Mouse (Mus musculus) stomach, embryonic 14.5 days (tissue): ENCODE results near the gene Ywhab. TPM values are rescaled to one million over a fixed set of nuclear protein-coding genes. Genes with fewer than 3 reads are reported as not detected.

Experiments
- ATAC-seq: fragments of 200-750 bp; cut with Nextera tagmentation; 2 replicates; pipeline ENCODE4 v1.8.0; 2017; ENCODE audit warnings: low read depth, moderate TSS enrichment; ENCODE audit not compliant: insufficient number of reproducible peaks, insufficient read depth, low FRiP score
- H3K27ac ChIP-seq: fragments of 300-500 bp; sonication (generic); 2 replicates; pipeline ENCODE4 v1.5.1; 2014; ENCODE audit warnings: mild to moderate bottlenecking, low read length, moderate library complexity, mixed read lengths
- H3K27me3 ChIP-seq: fragments of 300-500 bp; sonication (generic); 2 replicates; pipeline ENCODE4 v1.6.1; 2014; ENCODE audit warnings: low read length, control low read depth, mixed read lengths; ENCODE audit not compliant: control insufficient read depth, insufficient read depth
- H3K36me3 ChIP-seq: fragments of 300-500 bp; sonication (generic); 2 replicates; pipeline ENCODE4 v1.6.1; 2014; ENCODE audit warnings: mild to moderate bottlenecking, control low read depth, low read length, moderate library complexity, mixed read lengths; ENCODE audit not compliant: control insufficient read depth, insufficient read depth
- H3K4me1 ChIP-seq: fragments of 300-500 bp; sonication (generic); 2 replicates; pipeline ENCODE4 v1.6.1; 2014; ENCODE audit warnings: low read length, control low read depth, mixed read lengths; ENCODE audit not compliant: control insufficient read depth, insufficient read depth
- H3K4me2 ChIP-seq: fragments of 300-500 bp; sonication (generic); replicated peaks from 2 replicates; pipeline ENCODE4 v1.6.1; 2014; ENCODE audit warnings: low read depth, low read length, control low read depth
- H3K4me3 ChIP-seq: fragments of 300-500 bp; sonication (generic); 2 replicates; pipeline ENCODE4 v1.5.1; 2014; ENCODE audit warnings: low read depth, low read length, control low read depth
- H3K9ac ChIP-seq: fragments of 300-500 bp; sonication (generic); replicated peaks from 2 replicates; pipeline ENCODE4 v1.6.1; 2014; ENCODE audit warnings: low read depth, mild to moderate bottlenecking, control low read depth, low read length, moderate library complexity, mixed read lengths
- H3K9me3 ChIP-seq: fragments of 300-500 bp; sonication (generic); 2 replicates; pipeline ENCODE4 v1.6.1; 2016; ENCODE audit warnings: low read depth, low read length, control low read depth; ENCODE audit not compliant: control insufficient read depth
- WGBS: fragments of 180-500 bp; shearing (Covaris S2); extraction: QIAGEN DNeasy Blood & Tissue Kit; methylation state at CpG from one replicate; pipeline ENCODE4 v1.1.7; 2014; 5-methylcytosine and 5-hydroxymethylcytosine counted together
- polyA plus RNA-seq: library from polyadenylated mRNA; unstranded; fragments of >200 nt; fragmentation: Nextera tagmentation; extraction: Ambion mirVana; gene quantifications from 2 replicates; pipeline ENCODE4 v1.2.1, GENCODE M21; 2014

The Ywhab gene
- polyA plus RNA-seq, 1 experiment from 2014 or later, result 293 TPM

DNA sequence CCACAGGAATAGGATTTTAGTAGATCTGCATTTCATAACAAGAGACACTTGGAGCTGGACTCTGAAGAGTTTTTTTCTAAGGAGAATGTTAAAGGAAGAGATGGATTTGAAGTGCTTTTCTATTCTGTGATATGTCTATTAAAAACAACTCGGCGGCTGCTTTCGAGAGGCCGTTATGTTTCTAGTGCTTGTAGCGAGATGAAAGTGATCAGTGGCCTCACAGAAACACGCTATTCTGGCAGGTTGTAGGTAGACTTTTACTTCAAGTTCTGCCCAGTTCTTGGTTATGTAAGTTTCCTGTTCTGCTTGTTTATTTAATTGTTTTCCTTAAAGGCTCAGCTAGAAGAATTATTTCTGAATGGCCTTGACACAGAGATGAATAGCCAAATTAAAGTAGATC, 4.2 kb downstream of the Ywhab start:
- H3K9ac ChIP-seq, result no peak overlapping the region
- 81% methylated on average over 6 of the region's 6 CpGs for WGBS
- H3K27me3 ChIP-seq, result no peaks in the 10 kb centered on the region
- ATAC-seq, result no peak
- no peaks in the 10 kb centered on the region; the same call in 1 of the 2 replicates for H3K36me3 ChIP-seq
- no peaks in the 10 kb centered on the region for H3K9me3 ChIP-seq
- no peak overlapping the region for H3K4me3 ChIP-seq
- peaks cover 13% of the 10 kb centered on the region for H3K4me1 ChIP-seq
- H3K4me2 ChIP-seq, result no peak overlapping the region
- H3K27ac ChIP-seq, result no peak overlapping the region

DNA sequence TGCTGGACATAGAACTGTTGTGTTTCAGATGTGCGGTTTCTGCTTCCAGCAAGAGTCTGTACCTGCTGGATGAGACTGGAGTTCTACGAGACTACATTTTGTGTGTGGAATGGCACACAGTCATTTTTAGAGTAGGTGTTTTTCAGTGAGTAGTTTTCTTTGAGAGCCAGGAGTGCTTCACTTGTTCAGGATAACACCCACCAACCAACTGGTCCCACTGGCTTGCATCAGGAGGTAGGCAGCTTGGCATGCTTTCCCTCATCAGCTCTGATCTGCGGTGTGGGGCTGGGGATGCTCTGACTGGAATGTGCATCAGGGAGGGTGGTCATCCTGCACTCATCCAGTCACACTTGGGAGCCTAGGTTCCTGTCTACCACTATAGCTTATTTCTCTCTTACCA, 7.9 kb downstream of the Ywhab start:
- Histone ChIP-seq H3K36me3 (no peaks in the 10 kb centered on the region), H3K27ac (no peak overlapping the region), H3K9ac (no peak overlapping the region), H3K4me1 (peaks cover 14% of the 10 kb centered on the region; the same call in 1 of the 2 replicates), H3K27me3 (no peaks in the 10 kb centered on the region), H3K4me3 (no peak overlapping the region), H3K4me2 (no peak overlapping the region), H3K9me3 (no peaks in the 10 kb centered on the region)
- 91% methylated on average over 3 of the region's 3 CpGs for WGBS
- no peak for ATAC-seq

DNA sequence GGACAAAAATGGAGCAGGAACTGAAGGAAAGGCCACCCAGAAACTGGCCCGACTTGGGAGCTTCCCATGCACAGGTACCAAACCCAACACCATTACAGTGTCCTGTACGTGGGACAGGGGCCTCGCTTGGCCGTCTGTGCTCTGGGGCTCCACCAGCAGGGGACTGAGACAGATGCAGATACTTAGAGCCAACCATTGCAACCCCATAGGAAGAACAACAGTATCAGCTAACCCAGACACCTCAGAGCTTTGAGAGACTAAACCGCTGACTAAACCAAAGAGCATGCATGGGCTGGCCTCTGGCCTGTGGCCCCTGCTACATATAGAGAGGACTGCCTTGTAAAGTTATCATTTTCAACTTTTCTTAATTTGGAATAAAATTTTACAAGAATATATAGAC, 9.7 kb downstream of the Ywhab start:
- H3K4me3 ChIP-seq, result no peak overlapping the region
- H3K9me3 ChIP-seq, result no peaks in the 10 kb centered on the region
- H3K4me1 ChIP-seq, result peaks cover 14% of the 10 kb centered on the region; the same call in 1 of the 2 replicates
- ATAC-seq, result no peak
- no peaks in the 10 kb centered on the region for H3K27me3 ChIP-seq
- no peak overlapping the region for H3K4me2 ChIP-seq
- no peak overlapping the region for H3K27ac ChIP-seq
- WGBS, result 71% methylated on average over 5 of the region's 5 CpGs
- no peaks in the 10 kb centered on the region for H3K36me3 ChIP-seq
- no peak overlapping the region for H3K9ac ChIP-seq

DNA sequence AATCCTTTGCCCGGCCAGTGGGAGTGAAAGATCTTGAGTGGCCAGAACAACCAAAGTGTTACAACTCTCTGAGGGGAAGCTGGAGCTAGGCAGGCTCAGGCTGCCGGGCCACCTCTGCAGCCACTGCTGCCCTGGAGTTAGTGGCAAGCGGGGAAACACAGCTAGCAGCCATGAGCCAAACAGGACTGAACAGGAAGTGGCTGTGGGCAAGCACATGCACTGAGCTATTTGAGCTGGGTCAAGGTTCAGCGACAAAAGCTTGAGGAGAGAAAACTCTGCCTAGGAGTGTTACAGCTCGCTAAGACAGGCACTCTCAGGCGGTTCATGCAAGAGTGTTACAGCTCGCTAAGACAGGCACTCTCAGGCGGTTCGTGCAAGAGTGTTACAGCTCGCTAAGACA, 12.2 kb downstream of the Ywhab start:
- H3K4me1 ChIP-seq, result peaks cover 14% of the 10 kb centered on the region; the same call in 1 of the 2 replicates
- H3K9ac ChIP-seq, result no peak overlapping the region
- H3K4me3 ChIP-seq, result no peak overlapping the region
- no peak overlapping the region for H3K4me2 ChIP-seq
- no peak for ATAC-seq
- 52% methylated on average over 10 of the region's 10 CpGs for WGBS
- no peak overlapping the region; the same call in 1 of the 2 replicates for H3K27ac ChIP-seq
- peaks cover 7% of the 10 kb centered on the region; the same call in 1 of the 2 replicates for H3K36me3 ChIP-seq
- no peaks in the 10 kb centered on the region for H3K9me3 ChIP-seq
- H3K27me3 ChIP-seq, result no peaks in the 10 kb centered on the region

DNA sequence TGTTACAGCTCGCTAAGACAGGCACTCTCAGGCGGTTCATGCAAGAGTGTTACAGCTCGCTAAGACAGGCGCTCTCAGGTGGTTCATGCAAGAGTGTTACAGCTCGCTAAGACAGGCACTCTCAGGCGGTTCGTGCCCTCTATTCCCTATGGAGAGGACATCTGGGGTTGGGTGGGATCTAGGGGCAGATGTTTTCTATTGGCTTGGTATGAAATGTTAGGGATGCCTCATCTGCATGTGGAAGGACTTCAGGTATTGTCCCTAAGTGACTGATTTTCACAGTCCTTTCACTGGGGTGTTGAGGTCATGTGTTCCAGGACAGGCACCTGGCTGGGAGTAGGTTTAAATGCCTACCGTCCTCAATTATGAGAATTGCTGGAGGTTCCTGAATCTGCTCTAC, 12.8 kb downstream of the Ywhab start:
- no peak for ATAC-seq
- Histone ChIP-seq H3K9me3 (no peaks in the 10 kb centered on the region), H3K4me3 (no peak overlapping the region), H3K9ac (no peak overlapping the region), H3K4me1 (peaks cover 14% of the 10 kb centered on the region; the same call in 1 of the 2 replicates), H3K36me3 (peaks cover 13% of the 10 kb centered on the region; the same call in 1 of the 2 replicates), H3K4me2 (no peak overlapping the region), H3K27ac (no peak overlapping the region), H3K27me3 (no peaks in the 10 kb centered on the region)
- 91% methylated on average over 8 of the region's 8 CpGs for whole genome bisulfite sequencing

DNA sequence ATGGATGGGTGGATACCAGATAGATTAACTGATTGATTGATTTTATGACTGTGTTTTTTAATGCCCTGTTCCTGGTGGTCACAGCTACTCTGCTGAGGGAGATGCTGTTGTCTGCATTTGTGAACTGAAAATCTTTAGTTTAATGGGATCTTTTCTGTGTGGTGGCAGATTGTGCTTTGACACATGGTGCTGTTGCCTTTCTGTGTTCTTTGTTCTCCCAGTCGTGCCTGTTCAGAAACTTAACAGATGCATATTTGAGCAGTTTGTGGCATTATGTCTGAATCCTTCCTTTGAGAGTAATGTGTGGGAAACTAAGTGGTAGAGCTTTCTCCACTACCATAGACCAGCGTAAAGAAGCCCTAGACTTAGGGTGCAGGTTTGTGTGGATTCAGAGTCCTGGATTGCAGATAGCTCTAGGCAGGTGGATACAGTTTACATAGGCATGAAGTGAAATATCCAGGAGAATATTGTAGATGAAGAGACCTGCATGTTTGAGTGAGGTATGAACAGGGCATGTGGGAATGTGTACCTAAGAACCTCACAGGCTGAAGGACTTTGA, 13.3 kb downstream of the Ywhab start:
- H3K36me3 ChIP-seq, result peaks cover 18% of the 10 kb centered on the region; the same call in 1 of the 2 replicates
- H3K9me3 ChIP-seq, result no peaks in the 10 kb centered on the region
- no peak overlapping the region for H3K4me2 ChIP-seq
- ATAC-seq, result no peak
- no peak overlapping the region for H3K4me3 ChIP-seq
- no peak overlapping the region for H3K27ac ChIP-seq
- H3K27me3 ChIP-seq, result no peaks in the 10 kb centered on the region
- H3K9ac ChIP-seq, result no peak overlapping the region
- H3K4me1 ChIP-seq, result peaks cover 14% of the 10 kb centered on the region; the same call in 1 of the 2 replicates
- WGBS, result 78% methylated on average over 2 of the region's 2 CpGs

DNA sequence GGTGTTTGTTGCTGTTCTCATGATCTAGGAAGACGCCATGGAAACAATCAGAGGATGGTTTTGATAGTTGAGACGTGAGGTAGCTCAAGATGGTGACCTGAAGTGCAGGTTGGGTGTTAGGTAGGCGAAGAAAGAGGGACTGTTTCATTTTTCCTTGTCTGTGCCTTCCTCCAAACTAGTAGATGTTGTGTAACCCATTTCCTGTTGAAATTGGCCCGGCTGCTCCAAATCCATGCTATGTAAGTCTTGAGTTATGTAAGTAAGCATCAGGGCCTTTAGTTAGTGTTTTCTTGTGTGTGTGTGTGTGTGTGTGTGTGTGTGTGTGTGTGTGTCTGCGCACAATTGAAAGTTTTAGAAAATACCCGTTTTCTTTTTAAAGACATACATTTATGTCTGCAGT, 14.5 kb downstream of the Ywhab start:
- Histone ChIP-seq H3K27me3 (no peaks in the 10 kb centered on the region), H3K4me3 (no peak overlapping the region)
- 85% methylated on average over 6 of the region's 6 CpGs for WGBS

DNA sequence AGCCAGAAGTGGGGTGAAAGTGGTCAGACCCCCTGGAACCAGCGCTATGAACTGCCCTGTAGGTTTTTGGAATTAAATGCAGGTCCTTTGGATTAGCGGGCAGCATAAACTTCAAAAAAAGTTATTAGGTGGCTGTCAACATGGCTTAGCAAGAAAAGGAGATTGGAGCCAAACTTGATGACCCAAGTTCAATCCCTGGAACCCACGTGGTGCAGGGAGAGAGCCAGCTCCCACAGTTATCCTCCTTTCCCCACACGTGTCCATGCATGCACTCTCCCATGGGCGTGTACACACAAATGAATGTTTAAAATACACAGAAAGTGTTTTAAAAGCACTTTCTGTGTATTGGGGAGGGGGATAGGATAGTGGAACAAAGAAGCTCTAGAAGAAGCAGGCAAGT, 15.7 kb downstream of the Ywhab start:
- H3K4me2 ChIP-seq, result no peak overlapping the region
- ATAC-seq, result no peak
- no peaks in the 10 kb centered on the region for H3K27me3 ChIP-seq
- H3K9ac ChIP-seq, result no peak overlapping the region
- peaks cover 13% of the 10 kb centered on the region; the same call in 1 of the 2 replicates for H3K4me1 ChIP-seq
- H3K36me3 ChIP-seq, result peaks cover 41% of the 10 kb centered on the region
- H3K9me3 ChIP-seq, result no peaks in the 10 kb centered on the region
- H3K27ac ChIP-seq, result no peak overlapping the region
- WGBS, result 70% methylated on average over 5 of the region's 5 CpGs
- H3K4me3 ChIP-seq, result no peak overlapping the region

More for the DNA sequence above, 14.5 kb downstream of the Ywhab start:
- Histone ChIP-seq H3K27ac (no peak overlapping the region), H3K4me2 (no peak overlapping the region), H3K9me3 (no peaks in the 10 kb centered on the region), H3K4me1 (peaks cover 14% of the 10 kb centered on the region; the same call in 1 of the 2 replicates), H3K36me3 (peaks cover 28% of the 10 kb centered on the region), H3K9ac (no peak overlapping the region)
- ATAC-seq, result no peak

DNA sequence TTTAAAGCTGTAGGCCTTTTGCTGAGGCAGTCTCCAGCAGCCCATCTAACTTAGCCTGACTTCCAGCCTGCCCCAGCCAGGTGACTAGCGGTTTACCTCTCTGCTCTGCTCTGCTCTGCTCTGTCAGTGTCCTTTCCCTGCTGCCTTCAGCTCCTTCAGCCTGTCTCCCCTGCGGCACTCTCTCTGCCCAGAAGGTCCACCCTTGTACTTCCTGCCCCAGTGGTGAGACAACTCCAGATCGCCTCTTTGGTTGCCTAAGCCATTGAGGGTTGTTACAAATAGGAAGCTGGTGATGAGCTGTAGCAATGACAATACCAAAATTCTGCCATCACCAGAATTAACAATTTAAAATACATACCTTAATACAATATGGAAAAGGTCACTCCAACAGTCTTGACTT, 16.2 kb downstream of the Ywhab start:
- Histone ChIP-seq H3K27me3 (no peaks in the 10 kb centered on the region), H3K36me3 (peaks cover 45% of the 10 kb centered on the region), H3K4me1 (0 out of 2 replicates have a peak, but pooled peaks cover 8% of the 10 kb centered on the region), H3K9ac (no peak overlapping the region), H3K4me3 (no peak overlapping the region), H3K9me3 (no peaks in the 10 kb centered on the region), H3K27ac (no peak overlapping the region), H3K4me2 (no peak overlapping the region)
- no peak for ATAC-seq
- WGBS, result 84% methylated on average over 3 of the region's 3 CpGs
